Mouse (Mus musculus): ENCODE measurements around the gene Inhbc. TPM values are rescaled to one million over a fixed set of nuclear protein-coding genes. Genes with fewer than 3 reads are reported as not detected.

Gene Inhbc
- polyA plus RNA-seq, 1 experiment = not detected

- DNase-seq = peak; percentile 34
- Histone ChIP-seq H3K27me3 (replicated peaks; ENCODE audit: control insufficient read depth, insufficient read depth, low read length) (peaks cover 2% of the 10 kb centered on the region; the same call in 1 of the 2 replicates), H3K4me1 (ENCODE audit: control insufficient read depth, insufficient read depth, low read length) (no peaks in the 10 kb centered on the region), H3K27ac (ENCODE audit: insufficient read depth, low read depth, low read length) (no peak overlapping the region), H3K36me3 (ENCODE audit: control insufficient read depth, insufficient read depth, low read length) (no peaks in the 10 kb centered on the region), H3K4me3 (ENCODE audit: insufficient read depth, low read depth, low read length) (peak overlapping the region; percentile 41)
- 6% methylated on average over 54 of the region's 54 CpGs for WGBS
- no peak for TF ChIP-seq POLR2A (IDR thresholded peaks at IDR 0.05; ENCODE audit: low read depth, low read length)
- no peak for TF ChIP-seq CTCF (conservative IDR thresholded peaks at IDR 0.05; ENCODE audit: insufficient read depth, insufficient read length, low read depth, low read length)
These were observed 44.0 kb downstream of the Inhbc start for GRCm38 (mm10) chr10:127326017-127326801.

GRCm38 (mm10) chr10:127325454-127326016, 44.7 kb downstream of the Inhbc start:
- no peaks in the 10 kb centered on the region for H3K36me3 ChIP-seq (ENCODE audit: control insufficient read depth, insufficient read depth, low read length)
- 52% methylated on average over 14 of the region's 14 CpGs for WGBS
- H3K4me1 ChIP-seq (ENCODE audit: control insufficient read depth, insufficient read depth, low read length) = no peaks in the 10 kb centered on the region
- H3K27ac ChIP-seq (ENCODE audit: insufficient read depth, low read depth, low read length) = no peak overlapping the region
- peaks cover 2% of the 10 kb centered on the region; the same call in 1 of the 2 replicates for H3K27me3 ChIP-seq (replicated peaks; ENCODE audit: control insufficient read depth, insufficient read depth, low read length)
- TF ChIP-seq CTCF (conservative IDR thresholded peaks at IDR 0.05; ENCODE audit: insufficient read depth, insufficient read length, low read depth, low read length) (no peak), POLR2A (IDR thresholded peaks at IDR 0.05; ENCODE audit: low read depth, low read length) (no peak)
- H3K4me3 ChIP-seq (ENCODE audit: insufficient read depth, low read depth, low read length) = no peak overlapping the region
- no peak for DNase-seq

DNA sequence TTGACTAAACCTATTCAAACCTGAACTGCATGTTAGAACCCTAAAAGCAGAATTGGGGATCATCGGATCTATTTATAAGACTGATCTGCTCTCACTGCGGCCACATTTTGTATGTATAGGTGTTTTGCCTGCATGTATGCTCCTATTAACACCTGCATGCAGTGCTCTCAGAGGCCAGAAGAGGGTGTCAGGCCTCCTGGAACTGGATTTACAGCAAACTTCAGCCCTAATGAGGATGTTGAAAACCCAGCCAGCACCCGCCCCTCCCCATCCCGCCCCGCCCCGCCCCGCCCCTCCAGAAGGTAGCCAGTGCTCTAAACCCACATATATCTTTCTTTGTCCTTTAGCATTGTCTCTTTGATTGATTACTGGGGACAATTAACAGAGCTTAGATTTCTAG, 45.7 kb downstream of the Inhbc start:
- DNase-seq = peak; percentile 64
- Histone ChIP-seq H3K27ac (ENCODE audit: insufficient read depth, low read depth, low read length) (no peak overlapping the region), H3K4me1 (ENCODE audit: control insufficient read depth, insufficient read depth, low read length) (no peaks in the 10 kb centered on the region)

DNA sequence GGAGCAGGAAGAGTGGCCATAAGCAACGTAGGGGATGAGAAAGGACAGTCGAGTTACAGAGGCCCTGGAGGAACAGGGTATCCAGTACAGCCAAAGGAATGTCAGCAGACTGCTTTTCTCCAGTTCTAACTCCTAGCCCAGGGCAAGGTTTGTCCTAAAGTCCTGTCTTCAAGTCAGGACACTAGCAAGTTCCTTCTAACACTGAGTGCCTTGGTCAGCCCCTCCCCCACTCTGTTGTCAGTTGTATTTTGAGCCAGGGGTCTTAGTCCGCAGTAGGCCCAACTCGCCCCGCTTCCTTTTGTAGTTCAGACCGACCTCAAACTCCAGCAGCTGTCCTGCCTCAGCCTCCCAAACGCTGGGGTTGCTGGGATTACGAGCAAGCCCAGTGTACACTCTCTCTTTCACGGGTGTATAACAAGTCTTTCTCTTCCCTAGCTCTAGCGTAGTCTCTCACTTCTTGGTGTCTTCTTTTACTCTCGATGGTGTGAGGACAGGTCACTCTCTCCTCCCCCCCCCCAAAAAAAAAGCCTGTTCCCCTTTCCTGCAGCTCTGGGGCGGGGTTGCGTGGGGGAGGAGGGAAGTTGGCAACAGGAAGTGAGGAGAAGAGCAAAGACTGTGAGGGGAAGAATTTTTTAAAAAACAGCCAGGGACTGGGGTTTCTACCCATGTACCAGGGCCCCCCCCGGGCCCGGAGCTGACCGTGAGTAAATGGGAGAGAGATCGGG, 46.9 kb downstream of the Inhbc start:
- Histone ChIP-seq H3K4me3 (ENCODE audit: insufficient read depth, low read depth, low read length) (no peak overlapping the region), H3K27me3 (replicated peaks; ENCODE audit: control insufficient read depth, insufficient read depth, low read length) (peaks cover 2% of the 10 kb centered on the region; the same call in 1 of the 2 replicates), H3K36me3 (ENCODE audit: control insufficient read depth, insufficient read depth, low read length) (no peaks in the 10 kb centered on the region), H3K27ac (ENCODE audit: insufficient read depth, low read depth, low read length) (no peak overlapping the region; the same call in 1 of the 2 replicates), H3K4me1 (ENCODE audit: control insufficient read depth, insufficient read depth, low read length) (no peaks in the 10 kb centered on the region)
- peak; percentile 13 for DNase-seq
- TF ChIP-seq CTCF (conservative IDR thresholded peaks at IDR 0.05; ENCODE audit: insufficient read depth, insufficient read length, low read depth, low read length) = no peak
- TF ChIP-seq POLR2A (IDR thresholded peaks at IDR 0.05; ENCODE audit: low read depth, low read length) = no peak
- 65% methylated on average over 17 of the region's 17 CpGs for WGBS

More for the DNA sequence above, 45.7 kb downstream of the Inhbc start:
- 13% methylated on average over 7 of the region's 7 CpGs for WGBS
- Histone ChIP-seq H3K36me3 (ENCODE audit: control insufficient read depth, insufficient read depth, low read length) (no peaks in the 10 kb centered on the region), H3K4me3 (ENCODE audit: insufficient read depth, low read depth, low read length) (no peak overlapping the region), H3K27me3 (replicated peaks; ENCODE audit: control insufficient read depth, insufficient read depth, low read length) (peaks cover 2% of the 10 kb centered on the region; the same call in 1 of the 2 replicates)
- peak; percentile 65 for TF ChIP-seq CTCF (conservative IDR thresholded peaks at IDR 0.05; ENCODE audit: insufficient read depth, insufficient read length, low read depth, low read length)
- no peak for TF ChIP-seq POLR2A (IDR thresholded peaks at IDR 0.05; ENCODE audit: low read depth, low read length)

GRCm38 (mm10) chr10:127322669-127323068, 47.6 kb downstream of the Inhbc start:
- DNase-seq = no peak
- Histone ChIP-seq H3K4me3 (ENCODE audit: insufficient read depth, low read depth, low read length) (no peak overlapping the region), H3K36me3 (ENCODE audit: control insufficient read depth, insufficient read depth, low read length) (no peaks in the 10 kb centered on the region), H3K27ac (ENCODE audit: insufficient read depth, low read depth, low read length) (no peak overlapping the region), H3K4me1 (ENCODE audit: control insufficient read depth, insufficient read depth, low read length) (no peaks in the 10 kb centered on the region), H3K27me3 (replicated peaks; ENCODE audit: control insufficient read depth, insufficient read depth, low read length) (peaks cover 2% of the 10 kb centered on the region; the same call in 1 of the 2 replicates)
- 66% methylated on average over 4 of the region's 4 CpGs for WGBS
- TF ChIP-seq POLR2A (IDR thresholded peaks at IDR 0.05; ENCODE audit: low read depth, low read length) = no peak
- no peak for TF ChIP-seq CTCF (conservative IDR thresholded peaks at IDR 0.05; ENCODE audit: insufficient read depth, insufficient read length, low read depth, low read length)

DNA sequence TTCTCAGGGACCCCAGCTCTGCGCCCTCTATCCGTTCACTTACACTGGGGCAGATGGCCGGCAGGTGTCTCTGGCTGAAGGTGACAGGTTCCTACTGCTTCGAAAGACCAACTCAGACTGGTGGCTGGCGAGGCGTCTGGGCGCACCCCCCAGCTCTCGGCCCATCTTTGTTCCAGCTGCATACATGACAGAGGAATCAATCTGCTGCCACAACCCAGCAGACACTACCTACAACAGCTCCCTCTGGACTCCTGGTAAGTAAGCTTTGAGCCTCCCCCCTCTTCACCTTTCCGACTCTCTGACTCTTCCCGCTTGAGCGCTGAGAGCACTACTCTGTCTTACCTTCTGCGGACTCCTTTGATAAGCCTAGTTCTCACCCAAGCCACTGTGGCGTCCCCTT, 48.1 kb downstream of the Inhbc start:
- H3K4me3 ChIP-seq (ENCODE audit: insufficient read depth, low read depth, low read length) = no peak overlapping the region
- WGBS = 72% methylated on average over 13 of the region's 13 CpGs
- no peak for TF ChIP-seq CTCF (conservative IDR thresholded peaks at IDR 0.05; ENCODE audit: insufficient read depth, insufficient read length, low read depth, low read length)

DNA sequence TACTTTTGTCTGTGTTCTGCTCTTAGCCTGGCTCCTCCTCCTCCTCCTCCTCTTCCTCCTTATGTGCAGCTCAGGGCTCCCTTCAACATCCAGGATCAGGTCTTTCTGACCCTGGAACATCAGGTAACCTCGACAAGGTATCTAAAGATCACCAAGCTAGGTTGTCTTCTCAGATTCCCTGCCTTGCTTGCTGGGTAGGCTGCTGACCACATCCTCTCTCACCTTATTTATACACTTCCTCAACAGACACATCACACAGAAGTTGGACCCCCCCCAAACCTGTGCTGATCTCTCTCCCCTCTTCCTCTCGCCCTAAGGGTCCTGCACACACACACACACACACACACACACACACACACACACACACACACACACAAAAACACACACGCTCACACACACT, 48.6 kb downstream of the Inhbc start, which contains the start of gene Arhgap9:
Arhgap9 (plus strand) TSS at position 344 of the 400 bp plus-strand sequence.
- DNase-seq = no peak
- Histone ChIP-seq H3K27ac (ENCODE audit: insufficient read depth, low read depth, low read length) (no peak within 1 kb of the TSS), H3K4me3 (ENCODE audit: insufficient read depth, low read depth, low read length) (no peak within 1 kb of the TSS), H3K4me1 (ENCODE audit: control insufficient read depth, insufficient read depth, low read length) (no peaks in the 10 kb centered on the region), H3K36me3 (ENCODE audit: control insufficient read depth, insufficient read depth, low read length) (no peaks in the 10 kb centered on the region), H3K27me3 (replicated peaks; ENCODE audit: control insufficient read depth, insufficient read depth, low read length) (peaks cover under 1% of the 10 kb centered on the region; the same call in 1 of the 2 replicates)
- TF ChIP-seq CTCF (conservative IDR thresholded peaks at IDR 0.05; ENCODE audit: insufficient read depth, insufficient read length, low read depth, low read length) (no peak), POLR2A (IDR thresholded peaks at IDR 0.05; ENCODE audit: low read depth, low read length) (no peak)
- 76% methylated on average over 3 of the region's 3 CpGs for WGBS

More for the DNA sequence above, 48.1 kb downstream of the Inhbc start:
- no peaks in the 10 kb centered on the region for H3K36me3 ChIP-seq (ENCODE audit: control insufficient read depth, insufficient read depth, low read length)
- DNase-seq = no peak
- H3K4me1 ChIP-seq (ENCODE audit: control insufficient read depth, insufficient read depth, low read length) = no peaks in the 10 kb centered on the region
- no peak overlapping the region for H3K27ac ChIP-seq (ENCODE audit: insufficient read depth, low read depth, low read length)
- H3K27me3 ChIP-seq (replicated peaks; ENCODE audit: control insufficient read depth, insufficient read depth, low read length) = peaks cover 2% of the 10 kb centered on the region; the same call in 1 of the 2 replicates
